Mouse (Mus musculus) kidney, postnatal 0 days (tissue): Measurements from ENCODE around the gene Rnf5. TPM values are rescaled to one million over a fixed set of nuclear protein-coding genes. Genes with fewer than 3 reads are reported as not detected.

Experiments used
- ATAC-seq: fragments of 200-750 bp; cut with Nextera tagmentation; replicated peaks from 2 replicates; pipeline ENCODE4 v1.8.0; 2017; ENCODE audit warnings: low read depth, moderate number of reproducible peaks, moderate TSS enrichment, moderate library complexity; ENCODE audit not compliant: low FRiP score
- DNase-seq: peaks from one replicate; pipeline ENCODE4 v3.0.0-alpha.2; 2016; ENCODE audit warnings: low spot score
- H3K27ac ChIP-seq: fragments of 300-500 bp; sonication (generic); 2 replicates; pipeline ENCODE4 v1.5.1; 2014; ENCODE audit warnings: mild to moderate bottlenecking
- H3K27me3 ChIP-seq: fragments of 300-500 bp; sonication (generic); 2 replicates; pipeline ENCODE4 v1.6.1; 2014; ENCODE audit warnings: low read length, mixed read lengths; ENCODE audit not compliant: insufficient read depth
- H3K36me3 ChIP-seq: fragments of 300-500 bp; sonication (generic); 2 replicates; pipeline ENCODE4 v1.6.1; 2014; ENCODE audit warnings: low read length, mixed read lengths; ENCODE audit not compliant: insufficient read depth
- H3K4me1 ChIP-seq: fragments of 300-500 bp; sonication (generic); replicated peaks from 2 replicates; pipeline ENCODE4 v1.6.1; 2014; ENCODE audit warnings: antibody characterized with exemption, low read length, mixed read lengths; ENCODE audit not compliant: insufficient read depth
- H3K4me2 ChIP-seq: fragments of 300-500 bp; sonication (generic); 2 replicates; pipeline ENCODE4 v1.6.1; 2014; ENCODE audit warnings: mild to moderate bottlenecking, low read length, moderate library complexity, mixed read lengths
- H3K4me3 ChIP-seq: fragments of 300-500 bp; sonication (generic); replicated peaks from 2 replicates; pipeline ENCODE4 v1.5.1; 2014; ENCODE audit warnings: low read depth, low read length
- H3K9ac ChIP-seq: fragments of 300-500 bp; sonication (generic); 2 replicates; pipeline ENCODE4 v1.6.1; 2014; ENCODE audit warnings: low read depth, low read length
- H3K9me3 ChIP-seq: fragments of 300-500 bp; sonication (generic); replicated peaks from 2 replicates; pipeline ENCODE4 v1.6.1; 2016; ENCODE audit warnings: low read length, inconsistent platforms, mixed read lengths
- CTCF ChIP-seq: IDR thresholded peaks from 2 replicates; pipeline ENCODE4 v1.5.1; 2016; ENCODE audit warnings: antibody characterized with exemption, low read depth, mild to moderate bottlenecking, moderate library complexity
- WGBS: fragments of 180-500 bp; shearing (Covaris S2); extraction: QIAGEN DNeasy Blood & Tissue Kit; methylation state at CpG from one replicate; pipeline ENCODE4 v1.1.7; 2014; 5-methylcytosine and 5-hydroxymethylcytosine counted together
- polyA plus RNA-seq: library from polyadenylated mRNA; unstranded; fragments of >200 nt; fragmentation: Nextera tagmentation; extraction: Ambion mirVana; gene quantifications from 2 replicates; pipeline ENCODE4 v1.2.1, GENCODE M21; 2015

Rnf5 gene
- polyA plus RNA-seq, 1 experiment from 2014 or later, result 154 TPM

DNA sequence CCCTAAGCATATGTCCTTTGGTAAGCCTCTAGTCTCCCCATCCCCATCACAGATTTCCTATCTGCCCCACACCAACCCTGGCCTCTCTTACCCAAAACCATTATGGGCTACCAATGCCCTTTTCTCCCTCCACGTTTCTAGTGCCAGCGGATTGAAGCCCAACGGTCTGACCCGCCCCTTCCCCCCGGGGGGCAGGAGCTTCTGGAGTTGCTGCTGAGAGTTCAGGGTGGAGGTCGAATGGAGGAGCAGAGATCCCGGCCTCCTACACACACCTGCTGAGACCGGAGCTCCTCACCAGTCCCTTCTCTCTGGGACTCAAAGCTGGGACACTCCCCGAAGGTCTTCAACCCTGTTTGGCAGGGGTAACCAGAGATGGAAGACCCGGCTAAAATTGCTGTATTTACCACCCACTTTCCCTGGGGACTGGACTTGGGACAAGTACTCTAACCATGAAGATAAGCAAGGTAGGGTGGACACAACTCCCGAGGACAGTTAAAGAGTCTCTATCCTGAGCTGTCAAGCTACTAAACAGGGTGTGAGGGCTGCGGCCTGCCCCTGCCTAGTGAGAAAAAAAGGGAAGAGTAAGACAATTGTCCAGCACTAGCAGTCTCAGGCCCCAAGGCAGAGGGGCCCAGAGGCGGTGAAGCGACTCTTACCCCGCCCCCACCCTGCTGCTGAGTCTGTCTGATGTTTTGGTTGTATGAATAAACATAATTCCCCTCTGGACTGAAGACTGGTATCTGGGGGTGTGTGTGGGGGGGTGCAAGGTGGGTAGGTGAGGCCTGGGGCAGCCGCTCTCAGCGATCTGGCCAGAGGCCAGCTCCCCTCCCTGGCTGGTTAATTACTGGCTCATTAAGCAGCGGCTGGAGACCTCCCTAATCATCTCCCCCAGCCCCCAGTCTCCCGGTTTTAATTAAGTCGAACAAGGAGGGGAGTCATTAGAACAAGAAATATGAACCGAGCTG, 12.2 kb downstream of the Rnf5 start, which contains the start of gene Pbx2:
Pbx2 (plus strand) TSS at position 238 of the 965 bp plus-strand sequence.
- Histone ChIP-seq H3K27me3 (no peaks in the 10 kb centered on the region), H3K36me3 (peaks cover 7% of the 10 kb centered on the region; the same call in 1 of the 2 replicates), H3K27ac (peak within 1 kb of the TSS; percentile 99), H3K4me2 (peak within 1 kb of the TSS; percentile 98), H3K9me3 (no peaks in the 10 kb centered on the region), H3K4me3 (peak within 1 kb of the TSS; percentile 81), H3K9ac (peak within 1 kb of the TSS; percentile 96), H3K4me1 (peaks cover 56% of the 10 kb centered on the region)
- TF ChIP-seq CTCF, result no peak
- DNase-seq (peak; percentile 81), ATAC-seq (peak; percentile 22)
- 4% methylated on average over 21 of the region's 21 CpGs for WGBS

DNA sequence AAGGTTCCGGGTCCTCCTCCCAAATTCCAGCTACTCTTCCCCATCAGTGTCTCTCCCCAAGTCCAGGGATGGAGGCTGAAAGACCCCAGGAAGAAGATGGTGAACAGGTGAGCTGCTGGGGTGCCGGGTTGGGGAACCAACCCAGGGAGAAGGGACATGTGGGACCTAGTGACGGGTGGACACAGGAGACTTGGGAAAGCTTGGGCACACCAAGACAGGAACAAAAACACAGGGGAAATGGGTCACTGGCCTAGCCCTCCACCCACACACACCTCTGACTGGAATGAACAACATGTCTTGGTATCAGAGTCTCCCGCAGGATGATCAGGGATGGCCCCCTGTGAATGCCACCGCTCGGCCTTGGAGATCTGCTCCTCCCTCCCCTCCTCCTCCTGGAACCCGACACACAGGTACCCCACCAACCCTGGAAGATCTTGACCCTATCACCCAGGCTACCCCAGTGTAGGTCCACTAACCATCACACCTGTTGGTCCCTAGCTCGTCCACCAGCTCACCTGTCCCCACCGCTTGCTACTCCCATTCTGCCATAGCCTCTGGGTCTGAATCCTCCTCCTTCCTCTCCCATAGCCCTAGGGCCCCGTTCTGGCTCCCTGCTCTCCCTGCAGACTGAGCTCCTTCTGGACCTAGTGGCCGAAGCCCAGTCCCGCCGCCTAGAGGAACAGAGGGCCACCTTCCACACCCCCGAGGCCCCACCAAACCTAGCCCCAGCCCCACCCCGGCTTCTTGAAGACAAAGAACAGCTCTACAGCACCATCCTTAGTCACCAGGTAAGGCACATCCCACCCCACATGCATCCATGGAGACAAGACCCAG, 13.1 kb downstream of the Rnf5 start:
- H3K27ac ChIP-seq, result peak overlapping the region; percentile 99
- DNase-seq (no peak), ATAC-seq (no peak)
- H3K9me3 ChIP-seq, result no peaks in the 10 kb centered on the region
- H3K4me1 ChIP-seq, result peaks cover 56% of the 10 kb centered on the region
- TF ChIP-seq CTCF, result no peak
- peak overlapping the region; percentile 27 for H3K9ac ChIP-seq
- H3K4me3 ChIP-seq, result no peak overlapping the region; the same call in 1 of the 2 replicates
- H3K4me2 ChIP-seq, result peak overlapping the region; percentile 98
- H3K27me3 ChIP-seq, result no peaks in the 10 kb centered on the region
- 0 out of 2 replicates have a peak, but pooled peaks cover 4% of the 10 kb centered on the region for H3K36me3 ChIP-seq
- 54% methylated on average over 15 of the region's 15 CpGs for WGBS

DNA sequence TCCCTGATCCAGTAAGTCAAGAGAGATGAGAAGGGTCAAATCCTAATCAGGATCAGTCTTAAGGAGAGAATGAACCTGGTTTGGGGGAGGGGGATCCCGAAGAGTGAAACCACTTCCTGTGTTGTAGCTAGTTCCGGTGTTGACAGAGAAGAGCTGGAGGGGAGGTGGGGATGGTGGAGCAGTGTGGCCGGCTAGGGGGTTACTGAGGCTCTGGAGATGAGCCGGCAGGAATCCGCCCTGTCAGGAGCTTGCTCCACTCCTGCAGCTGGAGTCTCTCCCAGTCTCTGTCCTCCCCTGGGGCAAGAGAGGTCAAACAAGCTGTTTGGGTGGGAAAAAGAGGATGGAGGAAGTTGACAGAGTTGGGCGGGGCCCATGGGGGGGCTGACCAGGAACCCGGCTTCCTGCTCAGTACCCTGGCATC, 13.8 kb downstream of the Rnf5 start, which contains the start of gene Gpsm3:
Gpsm3 (plus strand) TSS at position 126 of the 421 bp plus-strand sequence.
- Histone ChIP-seq H3K9me3 (no peaks in the 10 kb centered on the region), H3K4me1 (peaks cover 53% of the 10 kb centered on the region), H3K4me3 (no peak within 1 kb of the TSS; the same call in 1 of the 2 replicates), H3K9ac (peak within 1 kb of the TSS; percentile 27), H3K27ac (peak within 1 kb of the TSS; percentile 99), H3K27me3 (no peaks in the 10 kb centered on the region), H3K4me2 (peak within 1 kb of the TSS; percentile 98), H3K36me3 (0 out of 2 replicates have a peak, but pooled peaks cover 2% of the 10 kb centered on the region)
- no peak for ATAC-seq
- WGBS, result 9% methylated on average over 7 of the region's 7 CpGs
- no peak for TF ChIP-seq CTCF
- peak; percentile 82 for DNase-seq

DNA sequence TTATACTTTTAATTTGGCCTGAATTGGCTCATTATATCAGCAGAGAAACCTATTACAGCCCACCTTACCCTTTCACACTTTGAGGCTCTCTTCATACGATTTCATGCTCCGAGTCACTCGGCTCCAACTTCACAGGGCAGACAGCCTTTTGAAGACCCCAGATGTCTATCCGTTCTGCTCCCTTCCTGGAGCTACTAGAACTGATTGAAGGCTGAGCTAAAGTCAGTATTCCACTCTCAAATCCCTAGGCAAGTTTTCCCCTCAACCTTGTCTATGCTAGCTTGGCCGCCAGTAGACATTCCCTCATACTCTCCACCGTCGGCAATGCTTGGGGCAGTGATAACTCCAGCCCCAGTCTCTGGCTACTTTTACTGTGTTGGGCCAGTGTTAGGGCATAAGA, 14.3 kb downstream of the Rnf5 start:
- Histone ChIP-seq H3K9ac (0 out of 2 replicates have a peak overlapping the region, but pooled peaks have one; percentile 13), H3K4me1 (peaks cover 50% of the 10 kb centered on the region), H3K4me3 (no peak overlapping the region; the same call in 1 of the 2 replicates), H3K27me3 (no peaks in the 10 kb centered on the region), H3K4me2 (peak overlapping the region; percentile 98), H3K9me3 (no peaks in the 10 kb centered on the region), H3K36me3 (no peaks in the 10 kb centered on the region), H3K27ac (peak overlapping the region; percentile 99)
- TF ChIP-seq CTCF, result no peak
- DNase-seq (no peak), ATAC-seq (no peak)
- WGBS, result 22% methylated on average over 7 of the region's 7 CpGs

- Histone ChIP-seq H3K9ac (no peak overlapping the region), H3K27ac (peak overlapping the region; percentile 99), H3K27me3 (no peaks in the 10 kb centered on the region), H3K4me1 (peaks cover 46% of the 10 kb centered on the region), H3K4me3 (no peak overlapping the region), H3K4me2 (peak overlapping the region; percentile 98), H3K9me3 (no peaks in the 10 kb centered on the region), H3K36me3 (no peaks in the 10 kb centered on the region)
- no peak for DNase-seq
- no peak for ATAC-seq
- WGBS, result 57% methylated on average over 3 of the region's 3 CpGs
- no peak for TF ChIP-seq CTCF
Measured at GRCm38 (mm10) chr17:34588767-34589166, 14.7 kb downstream of the Rnf5 start.

DNA sequence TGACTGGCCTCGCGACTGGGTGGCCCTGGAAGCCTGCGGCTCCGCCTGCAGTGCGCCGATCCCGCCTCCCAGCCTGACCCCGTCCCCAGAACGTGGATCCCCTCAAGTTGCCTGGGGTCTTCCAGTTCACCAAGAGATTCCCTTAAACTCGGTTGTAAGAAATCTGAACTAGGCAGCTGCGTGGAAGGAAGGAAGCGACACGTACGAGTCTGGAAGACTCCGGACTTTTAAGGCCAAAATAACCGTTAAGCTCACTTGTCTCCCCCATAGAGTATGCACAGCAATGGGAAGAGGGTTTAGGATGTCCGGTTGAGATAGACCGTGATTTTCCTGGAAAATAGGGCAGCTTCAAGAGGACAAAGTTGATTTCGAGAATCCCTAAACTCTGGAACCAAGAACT, 15.7 kb downstream of the Rnf5 start:
- no peaks in the 10 kb centered on the region for H3K9me3 ChIP-seq
- DNase-seq (no peak), ATAC-seq (no peak; the same call in 1 of the 2 replicates)
- peak overlapping the region; percentile 89 for H3K27ac ChIP-seq
- peak overlapping the region; percentile 85 for H3K9ac ChIP-seq
- H3K4me2 ChIP-seq, result peak overlapping the region; percentile 98
- no peaks in the 10 kb centered on the region for H3K36me3 ChIP-seq
- no peak for TF ChIP-seq CTCF
- H3K4me1 ChIP-seq, result peaks cover 43% of the 10 kb centered on the region
- no peaks in the 10 kb centered on the region for H3K27me3 ChIP-seq
- H3K4me3 ChIP-seq, result peak overlapping the region; percentile 74
- 2% methylated on average over 19 of the region's 19 CpGs for WGBS
